In the genomic region with DNA sequence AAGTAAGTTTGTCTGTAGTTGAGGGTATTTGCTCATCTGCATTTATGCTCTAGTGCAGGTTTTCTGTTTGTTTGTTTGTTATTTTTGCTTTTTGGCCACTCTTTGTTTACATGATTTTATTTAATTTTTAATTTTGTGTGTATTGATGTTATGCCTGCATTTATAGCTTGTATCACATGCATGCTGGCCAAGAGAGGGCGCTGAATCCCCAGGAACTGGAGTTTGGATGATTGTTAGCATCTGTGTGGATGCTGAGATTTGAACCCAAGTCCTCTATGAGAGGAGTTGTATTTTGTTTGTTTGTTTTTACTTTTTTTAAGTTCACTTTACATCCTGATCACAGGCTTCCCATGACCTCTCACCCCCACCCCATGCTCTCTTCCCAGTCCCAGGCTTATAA, we compare ENCODE assay signal across 20 mouse cellular contexts. TPM values are rescaled to one million over a fixed set of nuclear protein-coding genes. Genes with fewer than 3 reads are reported as not detected.
DNase-seq lines count a peak whose midpoint lies in the region; ATAC-seq and TF ChIP-seq lines count a peak whose summit lies in the region.
"Had no signal": no experiment of that assay in that cellular context is flagged by ENCODE, and none has a peak within 500 bp of the region (broad histone marks: within the 10 kb centered on the region; RNA-seq: fewer than 3 reads in every experiment).

No protein-coding gene starts in this region.

- TF ChIP-seq EP300 in heart, postnatal 0 days (IDR thresholded peaks at IDR 0.05; ENCODE audit: low read depth), result no peak
- TF ChIP-seq EP300 in MEL (IDR thresholded peaks at IDR 0.05; ENCODE audit: low read depth in 1 of 2, low read length in 2 of 2), result no peak

- 0 out of 2 replicates have a peak, but pooled peaks have one; percentile 7 for TF ChIP-seq CTCF in heart, postnatal 0 days (IDR thresholded peaks at IDR 0.05; ENCODE audit: low read depth)
- TF ChIP-seq CTCF in MEL (IDR thresholded peaks at IDR 0.05 in 2 of 3, conservative IDR thresholded peaks at IDR 0.05 in 1 of 3; ENCODE audit: control insufficient read depth in 1 of 3, insufficient read depth in 1 of 3, low read depth in 2 of 3, low read length in 3 of 3, poor library complexity in 1 of 3, severe bottlenecking in 1 of 3), result peak; percentile 29 to 54 (median 39); a peak in 5 of 6 replicates

- TF ChIP-seq POLR2A in MEL (IDR thresholded peaks at IDR 0.05; ENCODE audit: control insufficient read depth in 1 of 2, insufficient read depth in 1 of 2, low read depth in 1 of 2, low read length in 2 of 2, poor library complexity in 1 of 2), result no peak

- no peak overlapping the region for H3K27ac ChIP-seq in heart, postnatal 0 days (ENCODE audit: low read depth)
- no peak overlapping the region for H3K27ac ChIP-seq in midbrain, embryonic 11.5 days (ENCODE audit: low read depth, low read length)
- H3K27ac ChIP-seq in midbrain, embryonic 15.5 days, result no peak overlapping the region
- H3K27ac ChIP-seq in MEL (ENCODE audit: control insufficient read depth, low read depth, low read length), result no peak overlapping the region
- H3K27ac ChIP-seq: forebrain, embryonic 10.5 days; hindbrain, embryonic 15.5 days; left cerebral cortex, adult 2 months; liver, embryonic 13.5 days; macrophage; midbrain, embryonic 12.5 days had no signal

- DNase-seq in heart, postnatal 0 days (ENCODE audit: low spot score), result no peak
- DNase-seq in heart, postnatal 36 days, result no peak
- peak; percentile 41 for DNase-seq in midbrain, embryonic 11.5 days (ENCODE audit: low spot score, missing footprints)
- peak; percentile 32 for DNase-seq in MEL (ENCODE audit: low read depth, low spot score)
- peak; percentile 18 for DNase-seq in splenic B cell, adult 2 months (ENCODE audit: low read depth, low spot score)
- no peak for DNase-seq in yolk sac, embryonic 10.5 days (ENCODE audit: low spot score)
- DNase-seq: cerebellum, adult 18-20 months; cerebellum, postnatal 25 days; gastrocnemius, postnatal 14 days; kidney, postnatal 25 days; left cerebral cortex, postnatal 4 days; liver, embryonic 13.5 days had no signal

- no peak for ATAC-seq in heart, postnatal 0 days (ENCODE audit: insufficient read depth, low read depth)
- ATAC-seq in midbrain, embryonic 11.5 days (ENCODE audit: low FRiP score), result no peak
- no peak for ATAC-seq in midbrain, embryonic 15.5 days (replicated peaks)
- ATAC-seq: intestine, embryonic 16.5 days had no signal

- TF ChIP-seq RAD21 in MEL (IDR thresholded peaks at IDR 0.05; ENCODE audit: low read depth, low read length), result peak; percentile 51

- H3K27me3 ChIP-seq in heart, postnatal 0 days (ENCODE audit: control insufficient read depth, insufficient read depth, low read length), result no peaks in the 10 kb centered on the region
- H3K27me3 ChIP-seq in midbrain, embryonic 11.5 days (ENCODE audit: control insufficient read depth, insufficient read depth, low read length), result no peaks in the 10 kb centered on the region
- no peaks in the 10 kb centered on the region for H3K27me3 ChIP-seq in midbrain, embryonic 15.5 days (replicated peaks)
- no peaks in the 10 kb centered on the region for H3K27me3 ChIP-seq in MEL (ENCODE audit: control insufficient read depth in 1 of 2, insufficient read depth in 2 of 2, low read length in 2 of 2)
- H3K27me3 ChIP-seq in splenic B cell, adult 2 months (ENCODE audit: control insufficient read depth, insufficient read depth, low read length, poor library complexity, severe bottlenecking), result no peaks in the 10 kb centered on the region
- H3K27me3 ChIP-seq: hindbrain, embryonic 15.5 days; liver, embryonic 13.5 days; midbrain, embryonic 12.5 days had no signal

- H3K9me3 ChIP-seq in heart, postnatal 0 days (replicated peaks; ENCODE audit: control insufficient read depth, low read length), result peaks cover 4% of the 10 kb centered on the region; the same call in 1 of the 2 replicates
- no peaks in the 10 kb centered on the region; the same call in 1 of the 2 replicates for H3K9me3 ChIP-seq in midbrain, embryonic 11.5 days (ENCODE audit: control insufficient read depth, low read length)
- H3K9me3 ChIP-seq in midbrain, embryonic 15.5 days, result no peaks in the 10 kb centered on the region
- no peaks in the 10 kb centered on the region for H3K9me3 ChIP-seq in MEL (replicated peaks; ENCODE audit: insufficient read depth, low read length)
- H3K9me3 ChIP-seq: hindbrain, embryonic 15.5 days; liver, embryonic 13.5 days; midbrain, embryonic 12.5 days had no signal

- H3K4me3 ChIP-seq in heart, postnatal 0 days (ENCODE audit: low read depth, low read length), result no peak overlapping the region
- no peak overlapping the region for H3K4me3 ChIP-seq in midbrain, embryonic 11.5 days (ENCODE audit: low read depth, low read length)
- no peak overlapping the region for H3K4me3 ChIP-seq in midbrain, embryonic 15.5 days
- H3K4me3 ChIP-seq in MEL (ENCODE audit: control insufficient read depth in 1 of 2, insufficient read depth in 1 of 2, low read depth in 2 of 2, low read length in 2 of 2), result no peak overlapping the region
- H3K4me3 ChIP-seq: forebrain, embryonic 10.5 days; hindbrain, embryonic 15.5 days; left cerebral cortex, adult 2 months; liver, embryonic 13.5 days; midbrain, embryonic 12.5 days; myocyte had no signal

- no peak overlapping the region for H3K4me2 ChIP-seq in heart, postnatal 0 days (ENCODE audit: low read depth, low read length)
- no peak overlapping the region for H3K4me2 ChIP-seq in midbrain, embryonic 11.5 days
- H3K4me2 ChIP-seq in midbrain, embryonic 15.5 days, result no peak overlapping the region
- H3K4me2 ChIP-seq: hindbrain, embryonic 15.5 days; liver, embryonic 13.5 days; midbrain, embryonic 12.5 days had no signal

- 67% methylated on average over 1 of the region's 1 CpGs for WGBS in heart, postnatal 0 days
- 85% methylated on average over 1 of the region's 1 CpGs for WGBS in midbrain, embryonic 11.5 days
- 76% methylated on average over 1 of the region's 1 CpGs for WGBS in midbrain, embryonic 15.5 days

- H3K79me2 ChIP-seq in MEL (ENCODE audit: control insufficient read depth, insufficient read depth, low read length, poor library complexity), result peaks cover 58% of the 10 kb centered on the region

- no peaks in the 10 kb centered on the region; the same call in 1 of the 2 replicates for H3K36me3 ChIP-seq in heart, postnatal 0 days (replicated peaks; ENCODE audit: control insufficient read depth, insufficient read depth, low read length)
- H3K36me3 ChIP-seq in midbrain, embryonic 11.5 days (ENCODE audit: control insufficient read depth, insufficient read depth, low read length), result no peaks in the 10 kb centered on the region
- no peaks in the 10 kb centered on the region for H3K36me3 ChIP-seq in midbrain, embryonic 15.5 days (replicated peaks)
- peaks cover 4 to 5% of the 10 kb centered on the region in 2 experiments; a peak in 3 of 4 replicates for H3K36me3 ChIP-seq in MEL (ENCODE audit: control insufficient read depth in 1 of 2, insufficient read depth in 2 of 2, low read length in 2 of 2)
- no peaks in the 10 kb centered on the region for H3K36me3 ChIP-seq in splenic B cell, adult 2 months (ENCODE audit: control insufficient read depth, insufficient read depth, low read length, poor library complexity, severe bottlenecking)
- H3K36me3 ChIP-seq: hindbrain, embryonic 15.5 days had no signal

- intact Hi-C loops in heart, postnatal 36 days (cut with DNase I), result no loop called here

- no peak overlapping the region for H3K9ac ChIP-seq in heart, postnatal 0 days (replicated peaks; ENCODE audit: low read depth, low read length)
- no peak overlapping the region for H3K9ac ChIP-seq in midbrain, embryonic 11.5 days (ENCODE audit: low read length)
- no peak overlapping the region for H3K9ac ChIP-seq in midbrain, embryonic 15.5 days
- H3K9ac ChIP-seq in MEL (ENCODE audit: control insufficient read depth, low read depth, low read length, poor library complexity, severe bottlenecking), result no peak overlapping the region
- H3K9ac ChIP-seq: hindbrain, embryonic 15.5 days; liver, embryonic 13.5 days; midbrain, embryonic 12.5 days had no signal

- H3K4me1 ChIP-seq in heart, postnatal 0 days (ENCODE audit: control insufficient read depth, insufficient read depth), result peaks cover 2% of the 10 kb centered on the region; the same call in 1 of the 2 replicates
- H3K4me1 ChIP-seq in midbrain, embryonic 11.5 days (ENCODE audit: control insufficient read depth, insufficient read depth, low read length), result no peaks in the 10 kb centered on the region; the same call in 1 of the 2 replicates
- no peaks in the 10 kb centered on the region for H3K4me1 ChIP-seq in midbrain, embryonic 15.5 days
- no peaks in the 10 kb centered on the region; a peak in 2 of 4 replicates for H3K4me1 ChIP-seq in MEL (ENCODE audit: control insufficient read depth in 1 of 2, insufficient read depth in 2 of 2, low read length in 2 of 2)

TF ChIP-seq in MEL, 35 proteins besides CTCF, POLR2A, EP300 and RAD21:
- no peak for TF ChIP-seq MXI1 (IDR thresholded peaks at IDR 0.05; ENCODE audit: low read depth, low read length)
- TF ChIP-seq SMC3 (IDR thresholded peaks at IDR 0.05; ENCODE audit: low read depth, low read length), result peak; percentile 30

RNA-seq across cellular contexts. Expression of gene Ppm1b, which starts 10.5 kb away (rescaled TPM):
- total RNA-seq in heart, postnatal 0 days (2014; rRNA removed; ENCODE audit: low replicate concordance), result 44.6 and 64.3 TPM in 2 replicates
- polyA plus RNA-seq in heart, postnatal 0 days (2015; fragmentation: Nextera tagmentation; extraction: Ambion mirVana), result 46.7 and 49.2 TPM in 2 replicates
- total RNA-seq in heart, postnatal 36 days (2021), result 100 to 1,000 TPM; 121 to 128 TPM
- polyA plus RNA-seq in midbrain, embryonic 11.5 days (2014; fragmentation: Nextera tagmentation; extraction: Ambion mirVana), result 99.3 and 102 TPM in 2 replicates
- 91.7 and 95.1 TPM in 2 replicates for polyA plus RNA-seq in midbrain, embryonic 15.5 days (2015; fragmentation: Nextera tagmentation; extraction: Ambion mirVana)
- total RNA-seq in MEL (2012; rRNA removed), result 45.7 and 48.6 TPM in 2 replicates
- polyA plus RNA-seq in MEL (2012; ENCODE audit: insufficient read depth in 1 of 2, insufficient read length in 2 of 2, low read depth in 1 of 2, low replicate concordance in 2 of 2, missing spikeins in 1 of 2), result 10 to 100 TPM in 1 of 2 experiments, not detected in 1; 51.6 TPM

Comparison
In these comparisons a context has a peak if more than half of its experiments do, and no peak if none do; other contexts are left out.
1. DNase-seq: peak in midbrain, embryonic 11.5 days (single experiment), MEL (single experiment) and splenic B cell, adult 2 months (single experiment); none in heart, postnatal 0 days (single experiment), heart, postnatal 36 days (0 of 2) and yolk sac, embryonic 10.5 days (single experiment).